Mouse (Mus musculus) right cerebral cortex, postnatal 14 days (tissue): ENCODE measurements around the gene AC124502.3.
"Not testable (repeated sequence)": the region's sequence is repeated elsewhere in the genome, so short reads cannot be mapped to it uniquely, and the experiment has no call there.

Experiments
- DNase-seq: peaks from one replicate; pipeline ENCODE4 v3.0.0; 2022

AC124502.3 gene

DNA sequence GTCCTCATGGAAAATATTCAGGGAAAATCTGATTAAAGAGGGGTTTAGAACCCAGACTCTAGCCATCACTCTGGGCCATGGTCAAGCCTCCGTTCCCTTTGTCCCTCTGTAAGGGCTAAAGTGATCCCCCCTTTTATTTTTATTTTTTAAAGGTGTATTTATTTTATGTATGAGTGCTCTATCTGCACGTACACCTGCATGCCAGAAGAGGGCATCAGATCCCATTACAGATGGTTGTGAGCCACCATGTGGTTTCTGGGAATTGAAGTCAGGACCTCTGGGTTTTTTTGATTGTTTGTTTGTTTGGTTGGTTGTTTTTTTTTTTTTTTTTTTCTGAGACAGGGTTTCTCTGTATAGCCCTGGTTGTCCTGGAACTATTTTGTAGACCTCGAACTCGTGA lies 47.8 kb downstream of the AC124502.3 start:
- not testable (repeated sequence) for DNase-seq

DNA sequence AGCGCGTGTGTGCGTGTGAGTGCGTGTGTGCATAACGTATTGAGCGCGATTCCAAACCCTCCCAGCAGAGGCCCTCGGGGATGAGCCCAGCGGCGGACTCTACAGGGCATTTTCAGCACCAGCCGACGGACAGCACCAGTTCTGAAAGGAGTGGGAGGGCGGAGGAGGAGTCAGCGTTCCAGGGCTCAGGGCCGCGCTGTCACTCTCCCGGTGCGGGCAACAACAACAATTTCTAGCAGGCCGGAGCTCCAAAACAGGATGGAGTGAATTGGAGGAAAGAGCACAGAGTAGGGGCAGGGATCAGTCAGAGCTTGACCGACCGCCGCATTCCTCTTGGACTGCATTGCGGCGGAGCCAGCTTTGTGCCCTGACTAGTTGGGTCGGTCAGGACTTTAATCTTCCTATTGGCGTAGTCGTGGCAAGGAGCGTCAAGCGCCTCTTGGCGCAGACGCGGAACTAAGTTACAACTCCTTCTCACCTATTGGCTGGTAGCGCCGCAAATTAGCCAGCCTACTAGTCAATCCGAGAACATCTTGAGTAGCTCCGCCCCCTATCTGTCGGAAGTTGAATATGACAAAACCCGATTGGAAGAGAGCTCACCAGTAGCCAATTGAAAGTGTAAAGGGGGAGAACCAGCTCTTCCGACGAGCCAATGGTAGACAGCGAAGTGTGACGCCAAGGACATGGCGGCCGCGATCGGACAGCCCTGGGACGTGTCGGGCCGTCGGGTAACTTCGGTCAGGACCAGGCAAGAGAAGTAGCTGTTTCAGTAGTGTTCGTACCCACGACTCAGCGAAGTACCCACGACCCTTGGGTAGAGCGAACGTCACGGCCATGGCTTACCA lies 49.4 kb downstream of the AC124502.3 start, which contains the start of gene Yif1a:
Yif1a (plus strand) TSS at position 655 of the 845 bp plus-strand sequence.
- peak; percentile 87 for DNase-seq

DNA sequence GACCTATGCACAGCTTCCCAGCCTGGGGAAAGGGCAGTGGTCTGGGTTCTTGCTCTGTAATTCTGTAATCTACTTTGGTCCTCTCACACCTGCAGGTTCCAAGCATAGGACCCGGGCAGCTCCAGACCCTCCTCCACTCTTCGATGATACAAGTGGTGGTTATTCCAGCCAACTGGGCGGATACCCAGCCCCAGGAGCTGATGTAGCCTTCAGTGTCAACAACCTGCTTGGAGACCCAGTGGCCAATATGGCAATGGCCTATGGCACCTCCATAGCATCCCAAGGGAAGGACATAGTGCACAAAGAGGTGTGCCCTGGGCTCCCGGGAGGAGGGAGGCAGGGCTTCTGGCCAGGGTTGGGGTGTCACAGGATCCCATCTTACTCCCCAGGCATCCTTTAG lies 50.6 kb downstream of the AC124502.3 start:
- no peak for DNase-seq

DNA sequence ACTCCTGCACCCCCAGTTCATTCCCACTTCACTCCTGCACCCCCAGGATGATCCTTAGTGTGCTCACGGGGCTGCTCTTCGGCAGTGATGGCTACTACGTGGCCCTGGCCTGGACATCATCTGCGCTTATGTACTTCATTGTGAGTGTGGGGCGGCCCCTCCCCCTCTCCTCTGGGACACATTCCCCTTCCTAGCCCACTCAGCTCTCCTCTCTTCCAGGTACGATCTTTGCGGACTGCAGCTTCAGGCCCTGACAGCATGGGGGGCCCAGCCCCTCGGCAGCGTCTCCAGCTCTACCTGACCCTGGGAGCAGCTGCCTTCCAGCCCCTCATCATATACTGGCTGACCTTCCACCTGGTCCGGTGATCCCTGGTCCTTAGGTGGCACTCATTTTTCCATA lies 53.4 kb downstream of the AC124502.3 start:
- no peak for DNase-seq

DNA sequence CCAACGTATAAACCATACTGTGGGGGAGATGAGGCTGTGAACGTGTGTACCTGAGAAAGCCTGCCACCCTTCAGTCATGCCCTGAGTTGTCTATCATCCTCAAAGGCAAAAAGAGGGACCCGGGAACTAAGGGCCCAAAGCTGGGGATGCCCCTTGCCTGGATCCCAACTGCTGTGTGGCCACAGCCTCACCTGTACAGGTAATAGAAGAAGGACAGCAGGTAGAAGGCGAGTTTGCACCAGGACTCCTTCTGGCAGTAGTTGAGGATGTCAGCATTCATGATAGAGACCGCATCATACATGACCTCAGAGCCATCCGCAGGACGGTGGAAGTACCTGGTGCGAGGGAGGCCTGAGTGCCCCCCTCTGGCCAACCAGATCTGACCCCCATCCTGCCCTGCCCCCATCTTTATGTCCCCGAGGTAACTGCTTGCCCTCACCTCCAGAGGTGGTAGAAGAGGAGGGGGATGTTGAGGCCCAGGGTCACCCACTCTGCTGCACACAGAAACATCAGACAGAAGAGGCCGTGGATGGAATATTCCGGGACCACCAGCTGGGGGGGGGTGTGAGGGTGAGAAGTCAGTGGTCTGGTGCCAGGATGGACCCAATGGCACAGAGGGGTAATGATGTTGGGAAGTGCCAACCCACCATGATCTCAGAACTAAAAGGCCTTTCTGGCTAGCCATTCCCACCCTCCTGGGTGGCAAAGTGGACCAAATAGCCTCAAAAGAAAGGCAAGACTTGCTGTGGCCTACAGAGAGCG lies 55.0 kb downstream of the AC124502.3 start:
- no peak for DNase-seq

DNA sequence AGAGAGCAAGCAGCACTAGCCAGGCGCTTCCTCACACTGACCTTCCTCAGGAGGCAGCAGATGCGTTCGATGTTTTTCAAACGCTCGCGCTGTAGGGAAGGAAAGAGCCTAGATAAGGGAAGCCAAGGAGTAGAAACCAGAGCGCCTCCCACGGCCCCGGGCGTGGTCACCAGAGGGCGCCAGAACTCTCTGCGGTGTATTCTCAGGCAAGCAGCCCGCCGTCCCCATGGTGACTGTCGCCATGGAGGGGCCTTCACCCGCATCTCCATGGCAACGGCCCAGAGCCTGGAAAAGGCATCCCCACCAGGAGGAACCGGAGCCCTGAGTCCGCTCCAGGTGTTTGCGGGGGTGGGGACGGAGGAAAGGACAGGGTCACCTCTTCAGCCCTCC lies 55.5 kb downstream of the AC124502.3 start:
- peak; percentile 99 for DNase-seq

DNA sequence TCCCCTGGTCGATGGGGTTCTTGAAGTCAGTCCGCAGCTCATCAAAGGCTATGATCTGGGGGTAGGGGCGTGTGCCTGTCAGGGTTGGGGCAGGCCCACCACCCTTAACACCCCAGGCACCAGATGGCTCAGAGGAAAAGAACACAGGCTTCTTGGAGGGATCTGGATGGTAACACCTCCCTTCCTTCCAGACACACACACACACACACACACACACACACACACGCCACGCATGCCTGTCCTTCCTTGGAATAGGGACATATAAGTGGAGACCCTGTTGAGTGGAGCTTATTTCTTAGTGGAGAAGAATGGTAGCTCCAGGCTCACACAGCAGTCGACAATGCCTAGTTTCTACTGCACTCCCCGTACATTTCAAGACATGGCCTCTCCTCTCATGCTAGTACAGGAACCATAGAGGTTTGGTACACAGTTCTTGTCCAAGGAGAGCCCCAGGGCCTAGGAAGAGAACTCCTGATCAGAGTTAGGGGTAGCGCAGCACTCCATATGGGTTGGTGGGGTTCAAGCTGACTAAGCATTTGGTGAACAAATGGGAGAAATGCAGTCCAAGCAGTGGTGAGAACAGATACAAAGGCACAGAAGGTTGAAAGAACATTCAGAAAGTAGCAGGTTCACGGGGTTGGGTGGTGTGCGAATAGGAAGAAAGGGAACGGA lies 56.2 kb downstream of the AC124502.3 start:
- DNase-seq: no peak

DNA sequence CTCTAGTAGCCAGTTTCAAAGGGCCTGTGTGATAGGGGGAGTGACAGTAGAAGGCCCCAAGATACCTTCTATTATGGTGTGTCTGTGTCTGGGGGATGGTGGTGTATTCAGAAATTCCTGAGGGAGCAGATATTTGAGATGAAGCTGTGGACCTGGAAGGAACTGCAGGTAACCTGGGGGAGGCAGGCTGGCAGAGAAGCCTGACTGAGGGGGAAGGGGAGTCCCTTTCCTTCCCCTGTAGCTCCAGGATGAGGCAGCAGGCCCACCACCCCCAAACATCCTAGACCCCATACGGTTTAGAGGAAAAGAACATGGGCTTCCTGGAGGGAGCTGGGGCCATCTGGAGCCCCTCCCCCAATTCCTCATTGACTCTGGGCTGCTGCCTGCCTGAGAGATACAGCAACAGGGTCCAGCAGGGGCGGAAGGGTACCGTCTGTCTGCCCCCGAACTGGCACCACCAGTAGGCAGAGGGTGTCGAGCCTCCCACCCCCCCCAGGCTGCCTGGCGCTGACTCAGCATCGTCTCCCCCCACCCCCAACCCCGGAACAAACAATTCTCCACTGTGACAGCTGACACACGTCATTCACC lies 57.3 kb downstream of the AC124502.3 start:
- no peak for DNase-seq

DNA sequence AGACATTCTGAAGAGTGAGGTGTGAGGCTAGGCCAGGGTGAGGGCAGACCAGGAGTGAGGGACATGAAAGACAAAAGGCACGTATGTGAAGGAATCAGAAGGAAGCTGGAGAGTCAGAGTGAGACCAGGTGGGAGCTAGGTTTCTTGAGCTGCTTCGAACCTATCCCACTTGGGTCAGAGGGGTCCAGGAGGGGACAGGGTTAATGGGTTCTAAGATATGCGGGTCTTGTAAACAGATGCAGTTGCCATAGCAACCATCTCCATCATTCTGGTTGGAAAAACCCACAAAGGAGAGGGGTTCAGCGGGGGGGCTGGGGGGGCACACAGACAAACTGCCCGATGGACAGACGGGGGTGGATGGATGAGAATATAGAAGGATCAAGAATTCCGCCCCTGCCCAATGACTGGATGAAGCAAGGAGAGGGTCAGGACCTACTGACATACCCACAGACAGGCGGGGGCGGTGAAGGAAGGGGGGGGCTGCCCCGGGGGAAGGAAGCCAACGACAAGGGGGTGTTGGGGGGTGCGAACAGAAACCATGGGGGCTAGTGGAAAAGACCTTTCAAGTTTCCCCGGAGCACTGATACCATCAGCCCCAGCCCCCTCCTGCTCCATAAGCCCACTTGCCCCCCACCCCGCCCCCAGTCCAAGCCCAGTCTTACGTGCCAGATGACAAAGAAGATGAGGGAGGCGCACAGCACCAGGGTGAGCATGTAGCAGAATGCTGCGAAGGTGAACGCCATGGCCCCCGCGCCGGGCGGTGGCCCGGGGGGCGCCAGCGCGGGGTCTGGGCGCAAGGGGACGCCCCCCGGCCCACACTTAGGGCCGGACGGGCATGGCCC lies 59.1 kb downstream of the AC124502.3 start:
- DNase-seq: no peak

DNA sequence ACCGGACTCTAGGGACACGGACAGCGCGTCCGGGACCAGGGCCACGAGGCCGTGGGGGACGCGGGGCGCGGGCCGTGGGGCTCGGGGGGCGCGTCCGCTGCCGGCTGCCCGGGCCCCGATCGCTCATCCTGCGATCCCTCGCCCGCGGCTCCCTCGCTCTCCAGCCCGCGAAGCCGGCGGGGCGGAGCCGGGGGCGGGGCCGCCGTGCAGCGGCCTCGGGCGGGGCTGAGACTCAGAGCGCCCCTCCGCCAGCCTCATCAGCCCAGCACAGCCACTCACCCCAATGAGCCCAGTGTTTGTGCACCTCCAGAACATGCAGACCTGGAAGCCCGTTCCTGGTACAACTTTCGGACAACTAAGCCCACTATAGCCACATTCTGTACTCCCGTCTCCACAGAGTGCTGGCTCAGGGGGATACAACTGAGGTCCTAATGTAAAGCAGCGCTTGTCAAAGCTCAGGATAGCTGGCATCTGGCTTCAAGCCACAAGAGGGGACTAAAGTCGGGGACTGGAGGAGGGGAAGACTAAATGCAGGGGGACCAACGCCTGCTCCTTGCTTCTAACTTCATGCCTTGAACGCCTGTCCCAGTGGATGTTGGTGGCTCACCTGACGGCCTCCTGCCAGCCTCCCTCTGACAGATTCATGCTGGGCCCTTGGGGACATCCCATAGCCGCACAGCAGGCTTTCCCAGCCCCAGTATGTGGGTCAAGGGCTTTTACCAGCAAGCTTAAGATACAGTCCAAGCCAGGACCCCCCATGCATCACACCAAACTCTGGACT lies 59.9 kb downstream of the AC124502.3 start, which contains the start of gene Cnih2:
Cnih2 (minus strand) TSS at position 159 of the 781 bp plus-strand sequence.
- DNase-seq: peak; percentile 75
